Mouse (Mus musculus) embryonic fibroblast, embryonic 13.5 days (primary cell): Measurements from ENCODE around the gene Mbnl2. TPM values are rescaled to one million over a fixed set of nuclear protein-coding genes. Genes with fewer than 3 reads are reported as not detected.

ENCODE experiments used
- H3K27ac ChIP-seq: 2 replicates; pipeline ENCODE4 v1.5.1; 2012; ENCODE audit warnings: low read length, control low read depth, inconsistent platforms; ENCODE audit not compliant: insufficient read depth
- H3K4me1 ChIP-seq: 2 replicates; pipeline ENCODE4 v1.6.1; 2011; ENCODE audit warnings: low read length; ENCODE audit not compliant: control insufficient read depth, insufficient read depth
- H3K4me3 ChIP-seq: 2 replicates; pipeline ENCODE4 v1.5.1; 2011; ENCODE audit warnings: mild to moderate bottlenecking, control low read depth, low read length; ENCODE audit not compliant: insufficient read depth
- CTCF ChIP-seq: IDR thresholded peaks from 2 replicates; pipeline ENCODE4 v1.5.1; 2011; ENCODE audit warnings: mild to moderate bottlenecking, control low read depth, low read length, moderate library complexity, borderline replicate concordance; ENCODE audit not compliant: insufficient read depth
- POLR2A ChIP-seq: IDR thresholded peaks from 2 replicates; pipeline ENCODE4 v1.6.1; 2011; ENCODE audit warnings: low read depth, mild to moderate bottlenecking, control low read depth, low read length, moderate library complexity
- polyA plus RNA-seq: library from polyadenylated mRNA; stranded (reverse); fragments of >200 nt; gene quantifications from 2 replicates; pipeline ENCODE4 v1.2.4, GENCODE M21; 2011; ENCODE audit warnings: low read depth; ENCODE audit not compliant: missing spikeins, insufficient read length

The Mbnl2 gene
- polyA plus RNA-seq, 1 experiment = 207 TPM

DNA sequence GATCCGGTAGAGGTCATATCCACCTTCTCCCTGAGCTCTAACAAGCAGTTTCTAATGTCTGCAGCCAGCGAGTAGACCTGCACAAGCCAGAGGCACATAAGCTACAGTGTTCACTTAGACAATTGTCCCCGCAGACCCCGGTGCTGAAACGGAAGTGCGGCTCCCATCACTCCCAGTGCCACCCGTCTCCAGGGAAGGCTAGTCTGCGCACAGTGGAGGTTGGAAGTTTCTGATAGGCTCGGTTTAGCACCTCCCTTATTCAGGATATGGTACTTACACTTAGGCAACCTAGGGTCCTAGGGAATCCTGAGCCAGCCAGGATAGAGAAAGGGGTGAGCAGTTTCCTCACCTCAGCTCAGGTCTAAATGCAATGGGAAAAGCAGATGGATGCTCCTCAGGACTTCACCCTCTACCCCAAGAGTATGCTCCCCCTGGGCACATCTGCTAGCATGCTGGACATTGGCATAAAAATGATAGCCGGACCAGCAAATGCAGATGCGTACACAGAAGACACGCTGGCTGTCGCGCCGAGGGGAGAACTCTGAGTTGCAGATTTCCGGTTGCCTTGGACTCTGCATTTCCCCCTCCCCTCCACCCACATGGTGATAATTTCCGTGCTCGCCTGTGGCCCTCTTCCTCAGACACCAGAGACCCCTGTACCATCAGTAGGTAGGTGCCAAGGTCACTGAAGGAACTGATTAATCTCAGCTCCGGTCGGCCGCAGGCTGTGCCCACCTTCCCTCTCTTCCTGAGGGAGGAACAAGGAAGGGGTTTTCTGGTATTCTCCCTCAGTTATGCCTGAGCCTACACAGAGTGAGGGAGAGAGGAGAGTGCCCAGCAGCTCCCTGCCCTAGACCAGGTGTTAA is 11.9 kb downstream of the Mbnl2 start:
- Histone ChIP-seq H3K4me1 (peaks cover 36% of the 10 kb centered on the region), H3K27ac (peak overlapping the region; percentile 68), H3K4me3 (no peak overlapping the region)
- TF ChIP-seq POLR2A = no peak
- TF ChIP-seq CTCF = no peak

DNA sequence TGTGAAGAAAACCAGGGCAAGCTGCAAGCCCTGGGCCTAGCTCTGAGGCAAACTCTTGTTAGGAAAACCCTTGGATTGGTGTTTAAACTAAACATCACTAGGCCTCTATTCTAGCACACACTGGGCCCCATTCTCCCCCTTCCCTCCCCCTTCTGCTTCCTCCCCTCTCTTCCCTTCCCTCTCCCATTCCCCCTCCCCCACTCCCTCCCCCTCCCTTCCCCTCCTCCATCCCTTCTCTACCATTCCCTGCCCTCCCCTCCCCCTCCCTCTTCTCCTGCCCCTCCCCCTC is 12.5 kb downstream of the Mbnl2 start:
- peak overlapping the region; percentile 68 for H3K27ac ChIP-seq
- peaks cover 41% of the 10 kb centered on the region for H3K4me1 ChIP-seq
- TF ChIP-seq CTCF (no peak), POLR2A (no peak)
- H3K4me3 ChIP-seq = no peak overlapping the region

DNA sequence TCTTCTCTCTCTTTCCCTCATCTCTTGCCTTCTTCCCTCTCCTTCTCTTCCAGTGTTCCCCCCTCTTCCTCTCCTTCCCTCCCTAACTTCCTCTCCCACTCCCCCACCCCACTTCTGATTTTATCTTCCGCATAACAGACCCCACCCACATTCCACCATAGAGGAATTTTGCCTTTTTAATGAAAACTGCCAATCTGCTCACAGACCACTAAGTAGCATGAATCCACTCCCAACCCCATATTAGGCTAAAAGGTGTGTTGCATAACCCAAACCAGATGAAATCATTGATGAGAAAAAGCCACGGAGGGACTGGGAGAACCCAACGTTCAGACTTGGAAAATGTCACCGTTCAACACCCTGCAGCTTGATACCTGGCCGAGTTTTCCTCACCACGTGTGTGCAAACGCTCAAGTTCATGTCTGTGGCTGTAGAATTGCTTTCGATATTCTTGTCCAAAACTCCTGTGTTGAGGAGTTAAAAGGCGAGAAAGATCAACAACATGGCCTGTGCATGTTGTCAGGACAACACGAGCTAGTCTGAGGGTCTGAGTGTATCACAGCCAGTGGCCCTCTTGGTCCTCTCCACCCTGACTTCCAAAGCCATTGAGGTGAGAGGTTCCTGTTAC is 13.0 kb downstream of the Mbnl2 start:
- Histone ChIP-seq H3K4me3 (no peak overlapping the region), H3K4me1 (peaks cover 45% of the 10 kb centered on the region), H3K27ac (peak overlapping the region; percentile 92)
- TF ChIP-seq POLR2A (0 out of 2 replicates have a peak, but pooled peaks have one; percentile 22), CTCF (no peak)

DNA sequence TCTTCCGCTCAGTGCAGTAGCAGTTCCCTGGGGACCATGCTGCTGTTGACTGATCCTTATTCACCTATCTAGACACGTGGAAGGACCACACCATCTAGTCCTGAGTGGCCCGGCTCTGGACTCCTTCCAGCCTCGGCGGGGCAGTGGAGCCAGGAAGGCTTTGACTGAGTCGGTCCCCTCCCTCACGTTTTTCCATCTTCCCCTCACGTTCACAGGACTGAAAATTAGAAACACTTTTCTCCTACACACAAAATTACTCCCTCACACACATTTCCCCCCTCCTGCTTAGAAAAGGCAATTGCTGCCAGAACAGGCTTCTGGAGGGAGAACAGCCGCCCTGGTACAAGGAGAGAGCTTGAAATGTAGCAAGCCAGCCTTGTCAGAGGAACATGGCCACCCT is 13.6 kb downstream of the Mbnl2 start:
- TF ChIP-seq CTCF = no peak
- TF ChIP-seq POLR2A = no peak
- peaks cover 45% of the 10 kb centered on the region for H3K4me1 ChIP-seq
- H3K4me3 ChIP-seq = no peak overlapping the region
- H3K27ac ChIP-seq = peak overlapping the region; percentile 92

DNA sequence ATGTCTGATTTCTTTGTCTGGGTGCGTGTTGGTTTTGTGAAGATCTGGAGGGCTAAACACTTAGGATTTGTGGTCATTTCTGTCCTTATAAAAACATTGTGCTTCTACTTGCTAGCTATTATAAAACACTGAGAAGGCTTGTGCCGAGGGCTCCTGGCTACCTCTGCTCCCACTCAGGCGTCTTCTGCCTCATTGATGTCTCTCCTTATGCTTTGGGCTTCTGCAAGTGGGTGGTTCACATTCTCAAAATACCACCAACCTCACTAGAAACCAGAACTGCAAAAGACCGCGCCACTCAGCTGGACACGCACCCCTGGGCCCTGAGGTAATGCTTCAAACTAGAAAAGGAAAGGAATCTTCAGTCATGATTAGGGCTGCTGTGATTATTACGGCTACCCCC is 14.1 kb downstream of the Mbnl2 start:
- H3K4me3 ChIP-seq = no peak overlapping the region
- H3K4me1 ChIP-seq = peaks cover 47% of the 10 kb centered on the region
- TF ChIP-seq POLR2A = no peak
- no peak for TF ChIP-seq CTCF
- H3K27ac ChIP-seq = peak overlapping the region; percentile 92

DNA sequence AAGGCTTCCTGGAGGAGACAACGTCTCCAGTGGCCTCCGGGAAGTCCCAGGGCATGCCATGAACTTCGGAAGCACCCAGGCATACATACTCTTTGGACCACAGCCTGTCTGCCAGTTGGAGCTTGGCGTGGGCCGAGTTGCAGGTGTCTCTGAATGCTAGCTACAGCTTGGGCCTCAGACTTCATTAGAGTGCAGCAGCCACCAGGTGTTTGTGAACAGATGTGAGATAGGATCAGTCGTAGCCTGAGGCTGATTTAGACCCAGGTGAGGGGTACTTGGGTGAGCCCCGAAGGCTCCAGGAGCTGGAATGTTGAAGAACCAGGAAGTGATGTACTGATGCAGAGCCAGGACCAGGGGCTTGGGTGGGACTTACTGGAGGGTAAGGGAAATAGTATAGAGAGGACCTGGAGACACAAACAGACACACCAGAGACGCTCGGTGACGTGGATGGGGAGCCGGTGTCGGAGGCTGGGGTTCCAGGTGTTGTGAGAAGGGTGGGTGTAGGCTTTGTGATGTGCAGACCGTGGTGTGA is 15.8 kb downstream of the Mbnl2 start:
- no peak overlapping the region for H3K4me3 ChIP-seq
- peaks cover 49% of the 10 kb centered on the region for H3K4me1 ChIP-seq
- H3K27ac ChIP-seq = peak overlapping the region; percentile 87; the same call in 1 of the 2 replicates
- TF ChIP-seq POLR2A = no peak
- no peak for TF ChIP-seq CTCF

DNA sequence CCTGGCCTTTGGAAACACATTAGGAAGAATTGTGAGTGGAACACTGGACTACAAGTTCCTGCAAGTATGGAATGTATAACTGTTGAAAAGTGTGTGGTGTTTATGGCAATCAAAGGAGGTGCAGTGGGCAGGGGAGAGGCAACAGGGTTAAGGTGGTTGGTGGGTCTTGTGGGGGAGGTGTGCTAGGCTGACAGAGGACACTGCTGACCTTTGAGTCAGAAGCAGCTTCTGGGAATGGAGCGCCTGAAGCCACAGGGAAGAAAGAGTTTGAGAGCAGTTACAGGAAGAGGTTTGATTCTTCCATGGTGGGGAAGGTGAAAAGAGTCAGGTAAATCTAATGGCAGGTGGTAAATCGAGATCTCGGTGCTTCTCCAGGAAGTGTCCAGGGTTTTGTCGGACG is 16.7 kb downstream of the Mbnl2 start:
- H3K4me3 ChIP-seq = no peak overlapping the region
- no peak for TF ChIP-seq POLR2A
- no peak for TF ChIP-seq CTCF
- H3K4me1 ChIP-seq = peaks cover 48% of the 10 kb centered on the region
- peak overlapping the region; percentile 87 for H3K27ac ChIP-seq

DNA sequence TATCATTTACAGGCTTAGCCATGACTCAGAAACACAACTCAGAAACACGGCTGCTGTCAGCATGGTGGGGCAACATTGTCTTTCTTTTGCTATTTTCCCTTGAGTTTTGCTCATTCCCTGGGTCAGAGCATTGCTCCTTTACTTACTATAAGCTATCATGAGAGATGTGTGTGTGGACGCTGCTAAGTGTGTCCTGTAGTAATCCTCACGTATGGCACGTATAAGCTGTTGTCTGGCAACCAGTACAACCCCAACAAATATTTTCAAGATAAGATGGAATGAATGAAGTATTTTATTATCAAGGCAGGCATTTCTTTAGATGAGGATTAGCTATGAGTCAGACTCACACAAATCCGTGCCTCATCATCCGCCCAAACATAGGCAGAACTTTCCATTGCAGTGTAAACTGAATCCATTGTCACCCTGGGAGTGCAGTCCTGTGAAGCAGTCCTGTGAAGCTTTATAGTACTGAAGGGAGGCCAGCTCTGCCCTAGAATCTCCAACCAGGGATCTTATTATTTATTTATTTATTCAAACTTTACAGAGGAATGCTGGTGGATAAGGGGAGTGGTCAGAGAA is 17.2 kb downstream of the Mbnl2 start:
- peaks cover 47% of the 10 kb centered on the region for H3K4me1 ChIP-seq
- peak overlapping the region; percentile 87 for H3K27ac ChIP-seq
- no peak overlapping the region for H3K4me3 ChIP-seq
- TF ChIP-seq POLR2A = 0 out of 2 replicates have a peak, but pooled peaks have one; percentile 8
- TF ChIP-seq CTCF = no peak

DNA sequence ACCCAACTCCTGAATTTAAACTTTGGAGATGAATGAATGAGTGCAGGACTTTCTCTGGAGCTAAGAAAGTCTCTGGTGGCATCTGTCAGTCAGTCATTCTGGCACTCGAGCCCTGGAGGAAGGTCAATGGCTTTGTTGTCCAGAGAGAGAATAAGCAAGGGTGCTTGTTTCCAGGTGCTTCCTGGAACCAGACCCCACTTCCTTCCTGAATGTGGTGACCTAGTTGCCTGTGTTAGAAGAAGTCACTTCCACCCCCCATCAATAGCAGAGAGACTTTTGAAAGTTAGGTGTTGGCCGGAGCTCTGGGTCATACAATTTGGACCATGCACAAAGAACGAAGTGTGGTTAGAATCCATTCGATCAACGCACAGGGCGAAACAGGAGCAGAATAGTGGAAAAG is 19.0 kb downstream of the Mbnl2 start:
- Histone ChIP-seq H3K27ac (peak overlapping the region; percentile 19; the same call in 1 of the 2 replicates), H3K4me1 (peaks cover 41% of the 10 kb centered on the region), H3K4me3 (no peak overlapping the region)
- TF ChIP-seq POLR2A (no peak), CTCF (no peak)
